Mouse (Mus musculus): ENCODE results near the gene Pbx1. TPM values are rescaled to one million over a fixed set of nuclear protein-coding genes. Genes with fewer than 3 reads are reported as not detected.

Pbx1 gene
- polyA plus RNA-seq, 1 experiment from 2014 or later, result 2.0 TPM

GRCm38 (mm10) chr1:168221071-168221521 is 211.0 kb downstream of the Pbx1 start:
- H3K4me3 ChIP-seq (replicated peaks), result no peak overlapping the region
- no peak for ATAC-seq (ENCODE audit: insufficient read depth)
- no peaks in the 10 kb centered on the region for H3K9me3 ChIP-seq (replicated peaks)
- H3K9ac ChIP-seq, result no peak overlapping the region
- H3K4me2 ChIP-seq, result no peak overlapping the region
- WGBS (ENCODE audit: insufficient replicate concordance), result 60% methylated on average over 14 of the region's 14 CpGs
- no peak overlapping the region for H3K27ac ChIP-seq (replicated peaks)
- no peaks in the 10 kb centered on the region for H3K36me3 ChIP-seq (replicated peaks)
- peaks cover 5% of the 10 kb centered on the region for H3K4me1 ChIP-seq (replicated peaks)
- no peaks in the 10 kb centered on the region for H3K27me3 ChIP-seq

- Histone ChIP-seq H3K9ac (no peak overlapping the region), H3K4me1 (replicated peaks) (no peaks in the 10 kb centered on the region), H3K36me3 (replicated peaks) (no peaks in the 10 kb centered on the region), H3K4me2 (no peak overlapping the region), H3K4me3 (replicated peaks) (no peak overlapping the region), H3K9me3 (replicated peaks) (no peaks in the 10 kb centered on the region), H3K27me3 (no peaks in the 10 kb centered on the region), H3K27ac (replicated peaks) (no peak overlapping the region)
- ATAC-seq (ENCODE audit: insufficient read depth), result no peak
- 62% methylated on average over 17 of the region's 17 CpGs for WGBS (ENCODE audit: insufficient replicate concordance)
Measured at GRCm38 (mm10) chr1:168215896-168216747, 215.9 kb downstream of the Pbx1 start.

DNA sequence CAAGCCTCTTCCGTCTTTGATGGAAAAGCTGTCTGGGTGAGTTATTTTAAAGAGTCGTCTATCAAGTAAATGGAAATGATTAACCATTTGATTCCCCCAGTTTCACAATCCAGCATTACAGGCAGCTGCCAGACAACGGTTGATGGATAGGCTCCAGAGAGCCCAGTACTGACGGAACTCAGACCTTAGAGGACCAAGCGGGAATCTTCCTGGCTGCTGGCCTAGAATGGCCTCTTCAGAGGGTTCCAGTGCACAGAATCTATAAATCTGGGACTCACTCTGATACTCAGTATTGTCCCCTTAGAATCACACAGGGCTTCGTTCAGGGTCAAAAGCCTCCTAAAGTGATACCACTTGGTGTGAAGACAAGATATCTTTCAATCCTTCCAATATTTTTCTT is 216.6 kb downstream of the Pbx1 start:
- Histone ChIP-seq H3K9ac (no peak overlapping the region), H3K36me3 (replicated peaks) (no peaks in the 10 kb centered on the region), H3K4me3 (replicated peaks) (no peak overlapping the region), H3K27me3 (no peaks in the 10 kb centered on the region), H3K9me3 (replicated peaks) (no peaks in the 10 kb centered on the region), H3K4me1 (replicated peaks) (peaks cover 6% of the 10 kb centered on the region), H3K4me2 (no peak overlapping the region), H3K27ac (replicated peaks) (no peak overlapping the region)
- ATAC-seq (ENCODE audit: insufficient read depth), result no peak
- WGBS (ENCODE audit: insufficient replicate concordance), result 68% methylated on average over 6 of the region's 6 CpGs

- no peak overlapping the region for H3K4me2 ChIP-seq
- no peaks in the 10 kb centered on the region for H3K9me3 ChIP-seq (replicated peaks)
- H3K36me3 ChIP-seq (replicated peaks), result no peaks in the 10 kb centered on the region
- 15% methylated on average over 5 of the region's 5 CpGs for WGBS (ENCODE audit: insufficient replicate concordance)
- no peak overlapping the region for H3K4me3 ChIP-seq (replicated peaks)
- ATAC-seq (ENCODE audit: insufficient read depth), result no peak
- no peaks in the 10 kb centered on the region for H3K27me3 ChIP-seq
- H3K27ac ChIP-seq (replicated peaks), result no peak overlapping the region
- no peak overlapping the region for H3K9ac ChIP-seq
- H3K4me1 ChIP-seq (replicated peaks), result peaks cover 8% of the 10 kb centered on the region
Measured at GRCm38 (mm10) chr1:168214040-168214443, 218.0 kb downstream of the Pbx1 start.

DNA sequence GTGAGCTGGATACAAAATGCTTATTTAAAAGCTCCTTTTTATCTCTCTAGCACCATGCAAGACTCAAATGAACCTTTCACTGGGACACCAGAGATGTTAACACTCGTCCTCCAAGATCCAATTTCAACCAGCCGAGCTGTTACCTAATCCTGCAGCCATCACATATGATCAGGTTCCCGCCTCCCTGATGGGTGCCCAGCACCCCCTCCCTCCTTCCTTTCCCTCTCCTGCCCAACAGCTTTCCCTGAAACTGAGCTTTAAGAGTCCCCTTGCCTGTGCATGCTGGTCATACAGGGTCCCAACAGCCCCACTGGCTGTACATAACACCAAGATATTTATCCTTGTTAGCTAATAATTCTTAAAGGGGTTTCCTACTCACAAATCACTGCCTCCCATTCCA is 218.5 kb downstream of the Pbx1 start:
- WGBS (ENCODE audit: insufficient replicate concordance), result 44% methylated on average over 3 of the region's 3 CpGs
- no peak overlapping the region for H3K4me3 ChIP-seq (replicated peaks)
- no peak overlapping the region for H3K9ac ChIP-seq
- no peak overlapping the region for H3K27ac ChIP-seq (replicated peaks)
- no peak overlapping the region for H3K4me2 ChIP-seq
- H3K27me3 ChIP-seq, result no peaks in the 10 kb centered on the region
- no peak for ATAC-seq (ENCODE audit: insufficient read depth)
- H3K4me1 ChIP-seq (replicated peaks), result peaks cover 8% of the 10 kb centered on the region
- no peaks in the 10 kb centered on the region for H3K36me3 ChIP-seq (replicated peaks)
- no peaks in the 10 kb centered on the region for H3K9me3 ChIP-seq (replicated peaks)

- H3K4me3 ChIP-seq (replicated peaks), result no peak overlapping the region
- no peaks in the 10 kb centered on the region for H3K36me3 ChIP-seq (replicated peaks)
- H3K27me3 ChIP-seq, result no peaks in the 10 kb centered on the region
- H3K4me1 ChIP-seq (replicated peaks), result peaks cover 8% of the 10 kb centered on the region
- ATAC-seq (ENCODE audit: insufficient read depth), result peak; percentile 27; the same call in 1 of the 2 replicates
- WGBS (ENCODE audit: insufficient replicate concordance), result 62% methylated on average over 5 of the region's 5 CpGs
- H3K9ac ChIP-seq, result no peak overlapping the region
- no peak overlapping the region for H3K4me2 ChIP-seq
- no peaks in the 10 kb centered on the region for H3K9me3 ChIP-seq (replicated peaks)
- no peak overlapping the region for H3K27ac ChIP-seq (replicated peaks)
Measured at GRCm38 (mm10) chr1:168210401-168210800, 221.7 kb downstream of the Pbx1 start.

DNA sequence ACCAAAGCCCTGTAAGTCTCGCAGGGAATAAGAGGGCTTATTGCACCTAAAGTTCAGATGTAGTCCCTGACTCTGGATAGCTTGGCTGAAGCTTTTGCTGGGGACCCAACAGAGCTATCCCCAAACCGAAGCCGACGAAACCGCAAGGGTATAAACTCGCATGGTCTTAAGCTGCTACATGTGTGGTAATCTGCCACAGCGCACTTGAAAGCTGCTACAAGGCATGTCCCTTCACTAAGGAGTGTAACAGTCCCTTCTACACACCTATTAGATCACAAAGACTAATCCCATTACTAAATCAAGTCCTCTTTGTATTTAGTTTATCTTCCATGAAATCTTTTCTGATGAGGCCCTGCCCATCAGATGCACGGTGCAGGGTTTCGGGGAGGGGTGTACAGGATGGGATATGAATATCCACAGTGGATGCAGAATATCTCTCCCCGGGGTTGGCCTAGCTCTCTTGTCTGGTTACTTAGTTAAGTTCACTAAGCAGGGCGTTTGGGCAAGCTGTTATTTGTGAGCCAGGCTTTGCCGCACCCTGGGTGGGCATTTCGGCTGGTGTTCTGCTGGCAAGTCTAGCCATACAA is 231.4 kb downstream of the Pbx1 start:
- Histone ChIP-seq H3K4me2 (no peak overlapping the region), H3K4me3 (replicated peaks) (no peak overlapping the region), H3K9ac (no peak overlapping the region), H3K4me1 (replicated peaks) (no peaks in the 10 kb centered on the region), H3K27ac (replicated peaks) (no peak overlapping the region), H3K9me3 (replicated peaks) (no peaks in the 10 kb centered on the region), H3K27me3 (no peaks in the 10 kb centered on the region), H3K36me3 (replicated peaks) (no peaks in the 10 kb centered on the region)
- no peak for ATAC-seq (ENCODE audit: insufficient read depth)
- WGBS (ENCODE audit: insufficient replicate concordance), result 82% methylated on average over 13 of the region's 13 CpGs

DNA sequence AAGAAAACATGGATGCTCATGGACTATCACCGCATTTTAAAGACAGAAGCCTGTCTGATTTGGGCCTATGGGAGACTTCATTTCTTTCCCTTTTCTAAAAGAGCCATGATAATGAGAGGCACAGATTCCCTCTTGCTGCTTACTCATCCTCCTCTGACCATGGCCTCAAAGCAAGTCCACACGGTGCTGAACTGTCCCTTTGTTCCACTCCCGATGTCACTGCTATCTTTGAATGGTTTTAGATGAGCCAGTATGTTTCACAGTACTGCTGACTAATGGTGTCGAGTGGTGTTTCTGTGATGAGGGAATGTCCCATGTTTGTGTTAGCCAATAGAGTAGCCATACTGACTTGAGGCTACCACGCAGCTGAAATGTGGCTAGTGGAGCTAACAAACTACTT is 233.8 kb downstream of the Pbx1 start:
- no peak for ATAC-seq (ENCODE audit: insufficient read depth)
- Histone ChIP-seq H3K9ac (no peak overlapping the region), H3K9me3 (replicated peaks) (no peaks in the 10 kb centered on the region), H3K4me2 (no peak overlapping the region), H3K4me1 (replicated peaks) (no peaks in the 10 kb centered on the region), H3K27ac (replicated peaks) (no peak overlapping the region), H3K36me3 (replicated peaks) (no peaks in the 10 kb centered on the region), H3K4me3 (replicated peaks) (no peak overlapping the region), H3K27me3 (no peaks in the 10 kb centered on the region)
- 56% methylated on average over 5 of the region's 5 CpGs for WGBS (ENCODE audit: insufficient replicate concordance)

GRCm38 (mm10) chr1:168197908-168198258 is 234.2 kb downstream of the Pbx1 start:
- no peaks in the 10 kb centered on the region for H3K36me3 ChIP-seq (replicated peaks)
- no peak overlapping the region for H3K4me3 ChIP-seq (replicated peaks)
- 49% methylated on average over 3 of the region's 3 CpGs for WGBS (ENCODE audit: insufficient replicate concordance)
- no peaks in the 10 kb centered on the region for H3K4me1 ChIP-seq (replicated peaks)
- no peaks in the 10 kb centered on the region for H3K9me3 ChIP-seq (replicated peaks)
- no peak overlapping the region for H3K4me2 ChIP-seq
- no peak for ATAC-seq (ENCODE audit: insufficient read depth)
- H3K27me3 ChIP-seq, result no peaks in the 10 kb centered on the region
- no peak overlapping the region for H3K27ac ChIP-seq (replicated peaks)
- H3K9ac ChIP-seq, result no peak overlapping the region

DNA sequence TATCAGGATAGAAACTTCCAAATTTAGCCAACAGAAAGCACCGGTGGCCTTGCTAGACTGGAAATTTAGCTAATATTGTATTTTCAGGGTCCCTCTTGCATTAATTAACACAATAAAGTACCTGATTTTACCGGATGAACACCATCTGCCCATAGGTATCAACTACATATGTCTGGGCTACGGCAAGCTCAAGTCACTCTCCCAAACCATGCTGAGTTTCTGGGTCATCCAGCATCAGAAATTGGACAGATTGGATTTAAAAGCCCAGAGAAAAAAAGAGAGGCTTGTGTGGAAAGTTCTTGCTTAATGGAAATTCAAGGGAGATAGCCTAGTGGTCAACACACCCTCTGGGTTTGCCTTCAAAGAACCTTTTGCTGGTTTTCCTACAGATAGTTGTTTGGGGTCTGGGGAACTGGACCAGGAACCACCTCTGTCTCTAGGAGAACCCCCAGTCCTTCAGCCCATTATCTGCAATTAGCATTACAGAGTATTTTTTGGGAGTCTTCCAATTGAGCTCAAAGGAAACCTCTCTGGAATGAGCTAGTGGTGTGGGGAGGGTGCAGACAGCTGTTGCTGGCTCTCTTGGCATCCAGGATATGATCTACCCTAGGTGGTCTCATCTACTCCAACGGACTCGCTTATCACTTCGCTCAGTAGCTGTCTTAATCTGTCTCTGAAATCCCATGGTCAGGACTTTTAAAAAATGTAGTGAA is 234.7 kb downstream of the Pbx1 start:
- Histone ChIP-seq H3K9ac (no peak overlapping the region), H3K27ac (replicated peaks) (no peak overlapping the region), H3K27me3 (no peaks in the 10 kb centered on the region), H3K4me2 (no peak overlapping the region), H3K4me1 (replicated peaks) (no peaks in the 10 kb centered on the region), H3K36me3 (replicated peaks) (no peaks in the 10 kb centered on the region), H3K9me3 (replicated peaks) (no peaks in the 10 kb centered on the region), H3K4me3 (replicated peaks) (no peak overlapping the region)
- no peak for ATAC-seq (ENCODE audit: insufficient read depth)
- WGBS (ENCODE audit: insufficient replicate concordance), result 58% methylated on average over 6 of the region's 6 CpGs

GRCm38 (mm10) chr1:168193364-168193763 is 238.7 kb downstream of the Pbx1 start:
- H3K4me1 ChIP-seq (replicated peaks), result no peaks in the 10 kb centered on the region
- H3K9ac ChIP-seq, result no peak overlapping the region
- no peaks in the 10 kb centered on the region for H3K36me3 ChIP-seq (replicated peaks)
- H3K27me3 ChIP-seq, result no peaks in the 10 kb centered on the region
- no peaks in the 10 kb centered on the region for H3K9me3 ChIP-seq (replicated peaks)
- H3K4me2 ChIP-seq, result no peak overlapping the region
- ATAC-seq (ENCODE audit: insufficient read depth), result no peak
- H3K27ac ChIP-seq (replicated peaks), result no peak overlapping the region
- WGBS (ENCODE audit: insufficient replicate concordance), result 59% methylated on average over 7 of the region's 7 CpGs
- no peak overlapping the region for H3K4me3 ChIP-seq (replicated peaks)
